Mouse (Mus musculus): ENCODE data around the gene Spaca4. TPM values are rescaled to one million over a fixed set of nuclear protein-coding genes. Genes with fewer than 3 reads are reported as not detected.

Spaca4 gene
- total RNA-seq, 2 experiments from 2014 or later: not detected

GRCm38 (mm10) chr7:45726419-45726818 is 806 bp upstream of the Spaca4 start:
- DNase-seq: no peak

- no peak for DNase-seq
Measured at GRCm38 (mm10) chr7:45725151-45725550, 462 bp downstream of the Spaca4 start.

GRCm38 (mm10) chr7:45723781-45724180 is 1.8 kb downstream of the Spaca4 start:
- DNase-seq: no peak

GRCm38 (mm10) chr7:45723301-45723700 is 2.3 kb downstream of the Spaca4 start:
- DNase-seq: no peak

- DNase-seq: no peak
Measured at GRCm38 (mm10) chr7:45722348-45722713, 3.3 kb downstream of the Spaca4 start.

GRCm38 (mm10) chr7:45721642-45722347 is 3.8 kb downstream of the Spaca4 start:
- no peak for DNase-seq

- DNase-seq: no peak
Measured at GRCm38 (mm10) chr7:45721234-45721571, 4.4 kb downstream of the Spaca4 start.

GRCm38 (mm10) chr7:45720413-45721233 is 5.0 kb downstream of the Spaca4 start, which contains the start of gene Fam83e:
TSS of gene Fam83e (plus strand) at chr7:45721212.
- DNase-seq: no peak

- DNase-seq: no peak
Measured at GRCm38 (mm10) chr7:45719738-45720412, 5.7 kb downstream of the Spaca4 start.

GRCm38 (mm10) chr7:45719180-45719579 is 6.4 kb downstream of the Spaca4 start:
- no peak for DNase-seq

- DNase-seq: no peak
Measured at GRCm38 (mm10) chr7:45718331-45718730, 7.3 kb downstream of the Spaca4 start.

- DNase-seq: peak; percentile 98
Measured at GRCm38 (mm10) chr7:45717918-45718297, 7.7 kb downstream of the Spaca4 start, which contains the start of gene Sphk2. TSS of gene Sphk2 (minus strand) at chr7:45718002.

GRCm38 (mm10) chr7:45716952-45717917 is 8.4 kb downstream of the Spaca4 start:
- no peak for DNase-seq

- no peak for DNase-seq
Measured at GRCm38 (mm10) chr7:45716460-45716857, 9.2 kb downstream of the Spaca4 start.

GRCm38 (mm10) chr7:45715741-45716459 is 9.7 kb downstream of the Spaca4 start:
- no peak for DNase-seq

- peak; percentile 97 to 99 for DNase-seq
Measured at GRCm38 (mm10) chr7:45715090-45715708, 10.4 kb downstream of the Spaca4 start, which contains the start of gene Rpl18. TSS of gene Rpl18 (plus strand) at chr7:45715457.

GRCm38 (mm10) chr7:45714630-45715089 is 11.0 kb downstream of the Spaca4 start:
- no peak for DNase-seq

GRCm38 (mm10) chr7:45713881-45714520 is 11.6 kb downstream of the Spaca4 start:
- DNase-seq: no peak

- DNase-seq: no peak
Measured at GRCm38 (mm10) chr7:45713396-45713795, 12.2 kb downstream of the Spaca4 start.

All from layer of hippocampus, postnatal 36 days (tissue).